Mouse (Mus musculus) heart, embryonic 12.5 days (tissue): ENCODE measurements around the gene Pgap3. TPM values are rescaled to one million over a fixed set of nuclear protein-coding genes. Genes with fewer than 3 reads are reported as not detected.

Source experiments
- ATAC-seq: fragments of 200-750 bp; cut with Nextera tagmentation; 2 replicates; pipeline ENCODE4 v1.8.0; 2017; ENCODE audit warnings: moderate TSS enrichment, moderate library complexity; ENCODE audit not compliant: insufficient number of reproducible peaks, low FRiP score
- H3K27ac ChIP-seq: fragments of 300-500 bp; sonication (generic); 2 replicates; pipeline ENCODE4 v1.5.1; 2016; ENCODE audit warnings: mild to moderate bottlenecking, moderate library complexity; ENCODE audit not compliant: poor library complexity, severe bottlenecking
- H3K27me3 ChIP-seq: fragments of 300-500 bp; sonication (generic); replicated peaks from 2 replicates; pipeline ENCODE4 v1.6.1; 2016; ENCODE audit warnings: mild to moderate bottlenecking, moderate library complexity
- H3K36me3 ChIP-seq: fragments of 300-500 bp; sonication (generic); 2 replicates; pipeline ENCODE4 v1.6.1; 2016; ENCODE audit warnings: mild to moderate bottlenecking, moderate library complexity
- H3K4me1 ChIP-seq: fragments of 300-500 bp; sonication (generic); replicated peaks from 2 replicates; pipeline ENCODE4 v1.6.1; 2016; ENCODE audit warnings: mild to moderate bottlenecking
- H3K4me2 ChIP-seq: fragments of 300-500 bp; sonication (generic); 2 replicates; pipeline ENCODE4 v1.6.1; 2016; ENCODE audit warnings: mild to moderate bottlenecking, moderate library complexity
- H3K4me3 ChIP-seq: fragments of 300-500 bp; sonication (generic); 2 replicates; pipeline ENCODE4 v1.5.1; 2016; ENCODE audit warnings: mild to moderate bottlenecking
- H3K9ac ChIP-seq: fragments of 300-500 bp; sonication (generic); 2 replicates; pipeline ENCODE4 v1.6.1; 2016; ENCODE audit warnings: mild to moderate bottlenecking, moderate library complexity
- H3K9me3 ChIP-seq: fragments of 300-500 bp; sonication (generic); replicated peaks from 2 replicates; pipeline ENCODE4 v1.6.1; 2016; ENCODE audit warnings: mild to moderate bottlenecking, moderate library complexity
- WGBS: fragments of 180-500 bp; shearing (Covaris S2); methylation state at CpG from one replicate; pipeline ENCODE4 v1.1.7; 2016; 5-methylcytosine and 5-hydroxymethylcytosine counted together
- polyA plus RNA-seq: library from polyadenylated mRNA; unstranded; fragments of >200 nt; fragmentation: Nextera tagmentation; extraction: Ambion mirVana; gene quantifications from 2 replicates; pipeline ENCODE4 v1.2.1, GENCODE M21; 2016

The Pgap3 gene
- polyA plus RNA-seq, 1 experiment from 2014 or later, result 20.0 TPM

DNA sequence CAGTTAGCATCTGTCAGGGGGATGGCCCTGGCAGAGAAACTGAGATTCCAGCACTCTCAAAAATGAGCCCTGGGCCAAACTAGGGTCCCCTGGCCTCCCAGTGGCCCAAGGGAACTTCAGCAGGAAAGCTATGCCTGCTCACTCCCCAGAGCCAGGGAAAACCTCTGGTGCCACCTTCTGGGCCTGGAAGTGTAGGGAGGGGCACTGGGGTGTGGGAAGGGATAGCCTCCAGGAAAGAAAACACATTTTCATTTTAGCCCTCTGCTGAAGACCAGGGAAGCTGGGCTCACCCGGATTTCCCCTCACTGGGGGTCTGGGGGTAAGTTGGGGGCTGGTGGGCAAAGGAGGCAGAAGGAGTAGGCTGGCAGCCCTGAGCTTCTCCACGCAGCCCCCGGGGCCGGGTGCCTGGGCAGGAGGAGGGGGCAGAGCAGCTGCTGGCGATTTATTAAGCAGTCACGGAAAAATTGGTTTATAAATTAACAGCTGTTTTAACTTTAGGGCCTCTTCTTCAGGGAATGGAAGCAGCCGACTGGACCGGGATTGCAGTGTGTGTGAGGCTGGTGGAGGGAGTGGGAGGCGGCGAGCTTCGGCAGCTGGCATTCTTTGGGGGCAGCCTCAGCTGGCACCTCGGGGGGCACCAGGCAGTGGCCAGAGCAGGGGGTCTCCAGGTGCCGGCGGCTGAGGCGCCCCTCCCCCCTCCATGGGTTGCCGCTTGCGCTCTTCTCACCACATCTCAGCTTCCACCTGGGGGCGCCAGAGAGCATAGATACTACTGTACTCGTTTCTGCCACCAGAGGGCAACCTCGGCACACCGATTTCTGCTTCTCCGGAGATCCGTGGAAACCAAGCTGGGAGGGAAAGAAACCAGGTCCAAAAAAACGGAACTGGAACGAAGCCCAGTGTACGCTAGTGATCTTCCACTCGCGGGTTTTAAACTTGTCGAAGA is 58.0 kb downstream of the Pgap3 start:
- H3K36me3 ChIP-seq, result no peaks in the 10 kb centered on the region
- H3K4me3 ChIP-seq, result peak overlapping the region; percentile 42
- H3K9ac ChIP-seq, result peak overlapping the region; percentile 65
- H3K4me1 ChIP-seq, result peaks cover 26% of the 10 kb centered on the region
- no peak overlapping the region for H3K27ac ChIP-seq
- peak overlapping the region; percentile 84 for H3K4me2 ChIP-seq
- 2% methylated on average over 29 of the region's 29 CpGs for WGBS
- ATAC-seq, result peak; percentile 57
- H3K9me3 ChIP-seq, result no peaks in the 10 kb centered on the region
- H3K27me3 ChIP-seq, result peaks cover 69% of the 10 kb centered on the region

DNA sequence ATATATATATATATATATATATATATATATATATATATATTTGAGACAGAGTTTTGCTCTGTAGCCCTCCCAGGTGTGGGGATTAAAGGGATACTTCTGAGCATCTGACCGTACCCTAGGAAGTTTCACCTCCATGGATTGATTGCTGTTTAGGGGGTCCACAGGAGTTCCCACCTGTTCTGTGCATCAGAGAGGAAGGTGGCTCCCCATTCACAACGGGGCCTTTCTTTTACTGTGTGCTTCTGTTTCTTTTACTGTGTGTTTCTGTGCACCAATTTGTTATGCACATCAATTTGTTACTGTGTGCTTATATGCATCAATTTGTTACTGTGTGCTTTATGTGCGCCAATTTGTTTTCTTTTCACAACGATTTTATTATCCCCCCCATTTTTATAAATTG is 59.1 kb downstream of the Pgap3 start:
- H3K9ac ChIP-seq, result no peak overlapping the region
- ATAC-seq, result no peak
- H3K4me3 ChIP-seq, result no peak overlapping the region
- H3K4me1 ChIP-seq, result peaks cover 17% of the 10 kb centered on the region; the same call in 1 of the 2 replicates
- 59% methylated on average over 4 of the region's 4 CpGs for WGBS
- no peak overlapping the region for H3K27ac ChIP-seq
- peaks cover 70% of the 10 kb centered on the region for H3K27me3 ChIP-seq
- no peak overlapping the region for H3K4me2 ChIP-seq
- no peaks in the 10 kb centered on the region for H3K36me3 ChIP-seq
- H3K9me3 ChIP-seq, result no peaks in the 10 kb centered on the region

DNA sequence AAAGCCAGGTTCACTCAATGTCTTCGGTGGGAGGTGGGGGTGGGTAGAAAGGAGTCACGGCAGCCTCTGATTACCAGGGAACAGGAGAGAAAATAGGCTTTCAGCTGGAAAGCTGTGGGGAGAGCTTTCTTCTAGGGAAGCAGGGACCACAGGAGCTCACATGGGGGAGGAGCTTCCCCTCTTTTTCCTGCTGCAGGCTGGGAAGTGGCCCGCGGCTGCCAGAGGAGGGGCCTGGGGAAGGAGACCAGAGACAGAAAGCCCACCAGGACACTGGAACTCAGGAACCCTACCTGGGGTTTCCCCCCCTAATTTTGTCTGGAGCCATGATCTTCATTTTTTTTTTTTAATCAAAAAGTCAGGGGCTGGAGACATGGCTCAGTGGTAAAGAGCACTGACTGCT is 59.7 kb downstream of the Pgap3 start:
- H3K4me3 ChIP-seq, result no peak overlapping the region
- peaks cover 14% of the 10 kb centered on the region; the same call in 1 of the 2 replicates for H3K4me1 ChIP-seq
- no peaks in the 10 kb centered on the region for H3K9me3 ChIP-seq
- peaks cover 73% of the 10 kb centered on the region for H3K27me3 ChIP-seq
- H3K4me2 ChIP-seq, result no peak overlapping the region
- no peak overlapping the region for H3K27ac ChIP-seq
- H3K9ac ChIP-seq, result no peak overlapping the region
- WGBS, result 11% methylated on average over 4 of the region's 4 CpGs
- no peak for ATAC-seq
- H3K36me3 ChIP-seq, result no peaks in the 10 kb centered on the region

DNA sequence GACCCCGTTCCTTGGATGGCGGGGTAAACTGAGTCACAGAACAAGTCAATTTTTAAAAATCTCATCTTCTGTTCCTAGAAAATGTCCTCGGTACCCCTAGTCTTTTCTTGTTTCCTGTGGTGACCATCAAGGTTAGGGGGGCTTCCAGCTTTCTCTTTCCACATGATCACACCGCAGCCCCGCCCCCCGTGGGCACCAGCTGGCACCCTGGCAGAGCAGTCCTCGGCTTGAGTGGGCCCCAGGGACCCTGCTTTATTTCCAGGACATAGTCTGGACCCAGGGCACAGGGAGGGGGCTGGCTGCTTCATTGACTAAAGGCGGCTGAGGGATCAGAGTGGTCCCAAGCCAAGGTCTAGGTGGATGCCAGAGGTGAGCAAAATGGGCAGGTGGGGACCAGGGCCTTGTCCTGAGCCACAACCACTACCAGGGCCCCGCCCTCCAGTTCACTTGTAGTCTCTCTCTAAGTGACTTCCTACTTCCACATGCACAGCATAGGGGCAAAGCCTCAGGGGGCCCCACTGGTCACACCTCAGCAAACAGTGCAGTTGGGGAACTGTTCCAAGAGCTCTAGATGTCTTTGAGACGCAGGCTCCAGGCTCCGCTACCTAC is 60.5 kb downstream of the Pgap3 start:
- no peak overlapping the region for H3K9ac ChIP-seq
- no peaks in the 10 kb centered on the region for H3K9me3 ChIP-seq
- WGBS, result 12% methylated on average over 11 of the region's 11 CpGs
- no peak for ATAC-seq
- peak overlapping the region; percentile 92 for H3K4me2 ChIP-seq
- no peaks in the 10 kb centered on the region for H3K36me3 ChIP-seq
- H3K27ac ChIP-seq, result no peak overlapping the region
- peak overlapping the region; percentile 58 for H3K4me3 ChIP-seq
- H3K27me3 ChIP-seq, result peaks cover 82% of the 10 kb centered on the region
- H3K4me1 ChIP-seq, result peaks cover 17% of the 10 kb centered on the region; the same call in 1 of the 2 replicates

DNA sequence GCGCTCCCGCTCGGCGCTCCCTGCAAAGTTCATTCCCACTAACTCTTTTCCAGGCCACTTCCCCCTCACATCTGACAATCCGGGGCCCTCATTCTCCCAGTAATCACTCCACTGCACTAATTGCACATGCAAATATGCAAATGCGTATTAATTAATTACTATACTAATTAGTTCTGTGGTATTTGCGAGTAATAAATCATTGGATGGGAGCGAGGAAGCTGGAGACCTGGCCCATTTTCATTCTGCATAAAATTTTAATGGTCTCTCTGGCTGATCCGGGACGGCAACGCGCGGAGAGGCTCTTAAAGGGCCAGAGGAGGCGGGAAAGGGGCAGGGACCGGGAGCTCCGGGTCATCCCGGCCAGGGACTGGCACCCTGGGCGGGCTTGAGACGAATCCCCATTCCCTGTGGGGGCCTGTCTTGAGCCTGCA is 61.2 kb downstream of the Pgap3 start:
- Histone ChIP-seq H3K4me1 (peaks cover 24% of the 10 kb centered on the region), H3K9me3 (no peaks in the 10 kb centered on the region), H3K27ac (no peak overlapping the region), H3K9ac (peak overlapping the region; percentile 68), H3K27me3 (peaks cover 85% of the 10 kb centered on the region), H3K4me2 (peak overlapping the region; percentile 92), H3K36me3 (no peaks in the 10 kb centered on the region), H3K4me3 (peak overlapping the region; percentile 58)
- WGBS, result under 1% methylated on average over 19 of the region's 19 CpGs
- no peak for ATAC-seq

Other genes starting within 250 kb of the Pgap3 start
- 46.3 TPM in 2 replicates for gene Med1, start 207.2 kb downstream of the Pgap3 start, polyA plus RNA-seq
- 9.4 and 10.6 TPM in 2 replicates for gene Cdk12, start 197.4 kb downstream of the Pgap3 start, polyA plus RNA-seq
- gene Neurod2, start 70.8 kb downstream of the Pgap3 start, polyA plus RNA-seq, result not detected in 2 replicates
- gene Ppp1r1b, start 52.1 kb downstream of the Pgap3 start, polyA plus RNA-seq, result 30.4 and 32.2 TPM in 2 replicates
- gene Stard3, start 42.1 kb downstream of the Pgap3 start, polyA plus RNA-seq, result 45.2 and 47.6 TPM in 2 replicates
- gene Tcap, start 16.7 kb downstream of the Pgap3 start, polyA plus RNA-seq, result 143 and 152 TPM in 2 replicates
- gene Pnmt, start 14.0 kb downstream of the Pgap3 start, polyA plus RNA-seq, result 1.7 and 2.0 TPM in 2 replicates
- 66.7 and 67.1 TPM in 2 replicates for gene Erbb2, start 12.0 kb upstream of the Pgap3 start, polyA plus RNA-seq
- gene Mien1, start 38.5 kb upstream of the Pgap3 start, polyA plus RNA-seq, result 102 and 104 TPM in 2 replicates
- 1.2 and 2.1 TPM in 2 replicates for gene Grb7, start 45.9 kb upstream of the Pgap3 start, polyA plus RNA-seq
- 0.06 and 0.26 TPM in 2 replicates for gene Ikzf3, start 145.5 kb upstream of the Pgap3 start, polyA plus RNA-seq
- 0.28 and 0.52 TPM in 2 replicates for gene Zpbp2, start 150.6 kb upstream of the Pgap3 start, polyA plus RNA-seq
- gene Ormdl3, start 186.9 kb upstream of the Pgap3 start, polyA plus RNA-seq, result 66.9 and 71.0 TPM in 2 replicates
- gene Lrrc3c, start 197.8 kb upstream of the Pgap3 start, polyA plus RNA-seq, result not detected in 2 replicates
- gene Gm12355, start 225.2 kb upstream of the Pgap3 start, polyA plus RNA-seq, result 0.18 and 0.47 TPM in 2 replicates
- gene Gsdma3, start 225.9 kb upstream of the Pgap3 start, polyA plus RNA-seq, result not detected in 2 replicates
- gene Gsdma2, start 246.3 kb upstream of the Pgap3 start, polyA plus RNA-seq, result not detected in 2 replicates